Mouse (Mus musculus) spleen, adult 2 months (tissue): ENCODE measurements around the gene Fabp7. TPM values are rescaled to one million over a fixed set of nuclear protein-coding genes. Genes with fewer than 3 reads are reported as not detected.

Source experiments
- DNase-seq, 2 experiments: peaks; one replicate each; pipeline versions ENCODE4 v3.0.0 to v3.0.0-alpha.2; 2012 to 2021; ENCODE audit warnings: low spot score in 2 of 2, low read depth in 1 of 2
- H3K27ac ChIP-seq: fragments of 200-500 bp; 2 replicates; pipeline ENCODE4 v1.5.1; 2012; ENCODE audit warnings: low read length, inconsistent platforms; ENCODE audit not compliant: insufficient read depth
- H3K27me3 ChIP-seq: fragments of 200-500 bp; 2 replicates; pipeline ENCODE4 v1.6.1; 2012; ENCODE audit warnings: mild to moderate bottlenecking, moderate library complexity, low read length, inconsistent platforms; ENCODE audit not compliant: control insufficient read depth, insufficient read depth
- H3K36me3 ChIP-seq: fragments of 200-500 bp; 2 replicates; pipeline ENCODE4 v1.6.1; 2012; ENCODE audit warnings: mild to moderate bottlenecking, low read length, inconsistent platforms; ENCODE audit not compliant: control insufficient read depth, insufficient read depth
- H3K4me1 ChIP-seq: fragments of 200-500 bp; 2 replicates; pipeline ENCODE4 v1.6.1; 2011; ENCODE audit warnings: inconsistent platforms; ENCODE audit not compliant: control insufficient read depth, insufficient read depth, insufficient read length
- H3K4me3 ChIP-seq: fragments of 200-500 bp; 2 replicates; pipeline ENCODE4 v1.5.1; 2011; ENCODE audit warnings: mild to moderate bottlenecking, inconsistent platforms; ENCODE audit not compliant: insufficient read depth, insufficient read length; ENCODE audit errors: extremely low read depth
- CTCF ChIP-seq: fragments of 200-500 bp; IDR thresholded peaks from 2 replicates; pipeline ENCODE4 v1.5.1; 2011; ENCODE audit warnings: mild to moderate bottlenecking, inconsistent platforms; ENCODE audit not compliant: insufficient read depth, insufficient read length, insufficient replicate concordance; ENCODE audit errors: extremely low read depth
- POLR2A ChIP-seq: fragments of 200-500 bp; IDR thresholded peaks from 2 replicates; pipeline ENCODE4 v1.6.1; 2011; ENCODE audit warnings: low read depth, low read length, inconsistent platforms
- WGBS: fragments of 180-500 bp; shearing (Covaris S2); methylation state at CpG from one replicate; pipeline ENCODE4 v1.1.7; 2018; 5-methylcytosine and 5-hydroxymethylcytosine counted together
- polyA plus RNA-seq: library from polyadenylated mRNA; depleted of rRNA; stranded (reverse); fragments of >200 nt; gene quantifications from 2 replicates; pipeline ENCODE4 v1.2.3, GENCODE M21; 2012

Gene Fabp7
- polyA plus RNA-seq, 1 experiment, result 0.30 TPM

GRCm38 (mm10) chr10:57784131-57784875 lies 378 bp upstream of the Fabp7 start:
- Histone ChIP-seq H3K4me3 (no peak overlapping the region), H3K27ac (no peak overlapping the region), H3K27me3 (no peaks in the 10 kb centered on the region), H3K4me1 (no peaks in the 10 kb centered on the region), H3K36me3 (no peaks in the 10 kb centered on the region)
- TF ChIP-seq CTCF, result no peak
- DNase-seq, result peak in 1 of 2 experiments; percentile 3
- 68% methylated on average over 7 of the region's 7 CpGs for WGBS

GRCm38 (mm10) chr10:57785552-57785951 lies 871 bp downstream of the Fabp7 start:
- Histone ChIP-seq H3K4me3 (no peak overlapping the region), H3K27me3 (no peaks in the 10 kb centered on the region), H3K4me1 (no peaks in the 10 kb centered on the region), H3K27ac (no peak overlapping the region), H3K36me3 (no peaks in the 10 kb centered on the region)
- no peak for DNase-seq
- 91% methylated on average over 2 of the region's 2 CpGs for WGBS
- TF ChIP-seq CTCF, result no peak
- TF ChIP-seq POLR2A, result no peak

GRCm38 (mm10) chr10:57792957-57793356 lies 8.3 kb downstream of the Fabp7 start:
- DNase-seq, result no peak
- Histone ChIP-seq H3K4me1 (peaks cover 7% of the 10 kb centered on the region; the same call in 1 of the 2 replicates), H3K36me3 (no peaks in the 10 kb centered on the region), H3K27me3 (no peaks in the 10 kb centered on the region), H3K27ac (no peak overlapping the region), H3K4me3 (no peak overlapping the region)
- 56% methylated on average over 1 of the region's 1 CpGs for WGBS
- no peak for TF ChIP-seq POLR2A
- no peak for TF ChIP-seq CTCF

DNA sequence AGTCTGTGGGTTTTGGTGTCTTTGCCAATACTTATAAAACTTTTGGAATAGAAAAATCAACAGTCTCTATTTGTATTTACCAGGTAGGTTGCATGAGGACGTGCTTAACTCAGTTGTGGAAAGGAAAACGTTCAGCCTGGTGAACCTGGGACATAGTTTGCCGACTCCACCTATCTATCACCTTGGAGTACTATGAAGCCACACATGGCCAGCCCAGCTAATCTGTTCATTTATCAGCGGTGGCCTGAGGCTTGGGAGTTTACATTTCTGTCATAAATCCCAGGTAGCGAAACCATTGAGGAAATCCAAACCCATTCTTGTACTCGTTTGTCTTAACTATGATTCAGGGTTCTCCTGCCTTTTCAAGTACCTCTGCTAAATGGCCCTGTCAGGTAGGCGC lies 9.3 kb downstream of the Fabp7 start, which contains the start of gene Smpdl3a:
TSS of gene Smpdl3a (plus strand) at position 318 of the 400 bp plus-strand sequence.
- Histone ChIP-seq H3K27ac (peak within 1 kb of the TSS; percentile 92), H3K4me3 (peak within 1 kb of the TSS; percentile 81), H3K4me1 (peaks cover 8% of the 10 kb centered on the region), H3K27me3 (no peaks in the 10 kb centered on the region), H3K36me3 (no peaks in the 10 kb centered on the region)
- no peak for DNase-seq
- no peak for TF ChIP-seq CTCF
- no peak for TF ChIP-seq POLR2A
- 89% methylated on average over 7 of the region's 7 CpGs for WGBS

DNA sequence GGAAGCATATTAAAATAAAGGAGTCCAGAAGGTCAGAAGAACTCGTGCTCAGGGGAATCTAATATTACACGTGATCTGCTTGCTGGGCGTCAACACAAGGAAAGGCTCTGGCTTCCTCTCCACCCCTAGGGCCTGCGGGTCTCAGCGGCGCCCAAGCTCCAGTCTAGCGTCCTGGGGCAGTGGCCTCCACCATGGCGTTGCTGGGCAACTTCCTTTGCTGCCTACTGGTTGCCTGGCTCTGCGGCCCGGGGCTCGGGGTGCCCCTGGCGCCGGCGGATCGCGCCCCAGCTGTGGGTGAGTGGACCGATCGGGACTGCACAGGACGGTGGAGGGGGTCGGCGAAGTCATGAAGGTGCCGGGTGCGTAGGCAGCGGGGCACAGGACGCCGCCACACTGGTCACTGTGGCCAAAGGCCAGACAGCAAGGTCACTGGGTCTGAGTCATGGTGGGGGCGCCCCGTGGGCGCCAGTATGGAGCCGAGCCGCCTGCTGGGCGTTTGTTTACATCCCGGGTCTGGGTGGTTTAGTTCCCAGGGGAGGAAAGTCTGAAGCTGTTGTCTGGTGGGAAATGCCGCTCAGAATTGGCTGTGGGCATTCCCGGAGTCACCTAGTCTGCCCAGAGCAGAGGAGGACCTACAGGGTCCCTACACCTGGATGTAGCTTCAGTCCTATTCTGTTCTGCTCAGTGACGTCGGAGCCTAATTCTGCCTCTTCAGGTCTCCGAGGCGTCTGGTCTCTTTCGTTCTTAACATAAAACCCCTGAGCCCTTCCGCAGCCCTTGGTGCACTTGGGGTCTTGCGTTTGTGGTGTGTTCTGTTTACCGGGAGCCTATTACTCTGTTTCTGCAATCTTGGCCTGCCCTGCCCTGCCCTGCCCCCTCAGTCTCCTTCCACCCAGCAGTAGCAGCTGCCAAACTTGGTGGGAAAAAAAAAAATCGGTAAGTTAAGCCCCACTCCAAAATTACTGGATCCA lies 10.1 kb downstream of the Fabp7 start:
- peak overlapping the region; percentile 92 for H3K27ac ChIP-seq
- peak in 1 of 2 experiments; percentile 31 for DNase-seq
- TF ChIP-seq CTCF (no peak), POLR2A (peak; percentile 11; the same call in 1 of the 2 replicates)
- H3K4me3 ChIP-seq, result peak overlapping the region; percentile 81
- H3K27me3 ChIP-seq, result no peaks in the 10 kb centered on the region
- H3K36me3 ChIP-seq, result no peaks in the 10 kb centered on the region
- H3K4me1 ChIP-seq, result peaks cover 9% of the 10 kb centered on the region
- WGBS, result under 1% methylated on average over 44 of the region's 44 CpGs

- H3K4me3 ChIP-seq, result peak overlapping the region; percentile 81
- H3K4me1 ChIP-seq, result peaks cover 9% of the 10 kb centered on the region
- no peak for TF ChIP-seq POLR2A
- TF ChIP-seq CTCF, result no peak
- H3K36me3 ChIP-seq, result no peaks in the 10 kb centered on the region
- H3K27me3 ChIP-seq, result no peaks in the 10 kb centered on the region
- peak overlapping the region; percentile 92 for H3K27ac ChIP-seq
- DNase-seq, result no peak
- 9% methylated on average over 4 of the region's 4 CpGs for WGBS
Observed at GRCm38 (mm10) chr10:57795542-57795941, 10.9 kb downstream of the Fabp7 start.
